Mouse (Mus musculus): Measurements from ENCODE around the gene Cys1.

DNA sequence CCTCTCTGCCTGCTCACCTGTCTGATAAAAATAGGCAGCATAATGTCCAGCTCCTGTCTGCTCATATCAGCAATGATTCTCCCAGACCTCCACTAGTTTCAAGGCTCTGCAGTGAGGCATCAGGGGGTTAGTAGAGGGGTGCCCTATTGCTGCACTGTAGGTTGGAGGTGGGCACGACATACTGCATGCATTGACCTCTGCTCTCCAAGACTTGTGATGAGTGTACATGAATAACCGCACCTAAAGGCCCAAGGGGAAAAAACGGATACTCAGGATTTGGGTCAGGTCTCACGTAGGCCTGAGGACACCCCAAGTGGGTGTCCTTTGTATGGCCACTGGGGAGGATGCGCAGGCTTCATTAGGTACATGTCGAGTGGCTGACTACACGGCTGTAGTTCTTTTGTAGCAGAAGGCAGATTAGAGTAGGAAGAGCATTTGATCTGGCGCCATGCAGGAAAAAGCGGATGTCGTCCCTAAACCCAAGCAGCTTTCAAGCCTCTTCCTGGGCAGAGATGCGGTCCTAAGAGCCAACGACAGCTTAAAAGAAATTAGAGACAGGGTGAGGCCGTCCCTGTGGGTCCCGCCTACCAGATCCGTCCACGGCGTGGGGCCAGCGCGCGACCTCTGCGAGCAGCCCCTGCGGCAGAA lies 31.1 kb downstream of the Cys1 start:
- TF ChIP-seq CTCF (conservative IDR thresholded peaks at IDR 0.05; ENCODE audit: low read length): no peak
- TF ChIP-seq POU5F1 (IDR thresholded peaks at IDR 0.05; ENCODE audit: borderline replicate concordance, low read length): no peak
